In genomic region chr3:82902757-82903612, GRCm38 (mm10) we compare ENCODE assay signal across 8 mouse cellular contexts. TPM values are rescaled to one million over a fixed set of nuclear protein-coding genes. Genes with fewer than 3 reads are reported as not detected.
DNase-seq lines count a peak whose midpoint lies in the region; ATAC-seq and TF ChIP-seq lines count a peak whose summit lies in the region.

No protein-coding gene starts in this region.

- no peak for TF ChIP-seq CTCF in kidney, postnatal 0 days (IDR thresholded peaks at IDR 0.05; ENCODE audit: low read depth)
- TF ChIP-seq CTCF in kidney, adult 2 months (conservative IDR thresholded peaks at IDR 0.05; ENCODE audit: insufficient read depth, insufficient read length, low read depth, low read length), result no peak

- H3K4me1 ChIP-seq in kidney, postnatal 0 days (replicated peaks; ENCODE audit: insufficient read depth, low read length), result 0 out of 2 replicates have a peak, but pooled peaks cover 5% of the 10 kb centered on the region
- 0 out of 2 replicates have a peak, but pooled peaks cover 3% of the 10 kb centered on the region for H3K4me1 ChIP-seq in kidney, adult 2 months (ENCODE audit: control insufficient read depth, insufficient read depth, low read length)
- peaks cover 3% of the 10 kb centered on the region for H3K4me1 ChIP-seq in forebrain, embryonic 11.5 days (replicated peaks; ENCODE audit: control insufficient read depth, insufficient read depth, low read length)
- H3K4me1 ChIP-seq in limb, embryonic 13.5 days, result peaks cover 16% of the 10 kb centered on the region
- peaks cover 16% of the 10 kb centered on the region for H3K4me1 ChIP-seq in neural tube, embryonic 15.5 days

- peak overlapping the region; percentile 30 for H3K4me3 ChIP-seq in kidney, postnatal 0 days (replicated peaks; ENCODE audit: low read depth, low read length)
- H3K4me3 ChIP-seq in kidney, adult 2 months (ENCODE audit: insufficient read depth, low read depth, low read length), result no peak overlapping the region
- H3K4me3 ChIP-seq in forebrain, embryonic 11.5 days (ENCODE audit: low read depth, low read length), result peak overlapping the region; percentile 45
- H3K4me3 ChIP-seq in limb, embryonic 13.5 days, result peak overlapping the region; percentile 47
- H3K4me3 ChIP-seq in neural tube, embryonic 15.5 days (replicated peaks), result peak overlapping the region; percentile 53

- no peak overlapping the region for H3K9ac ChIP-seq in kidney, postnatal 0 days (ENCODE audit: low read depth, low read length)
- no peak overlapping the region for H3K9ac ChIP-seq in forebrain, embryonic 11.5 days (ENCODE audit: low read length)
- H3K9ac ChIP-seq in limb, embryonic 13.5 days, result no peak overlapping the region
- H3K9ac ChIP-seq in neural tube, embryonic 15.5 days (replicated peaks), result no peak overlapping the region

- H3K9me3 ChIP-seq in kidney, postnatal 0 days (replicated peaks; ENCODE audit: low read length), result no peaks in the 10 kb centered on the region
- H3K9me3 ChIP-seq in forebrain, embryonic 11.5 days (ENCODE audit: control insufficient read depth, low read length), result no peaks in the 10 kb centered on the region
- no peaks in the 10 kb centered on the region for H3K9me3 ChIP-seq in limb, embryonic 13.5 days
- H3K9me3 ChIP-seq in neural tube, embryonic 15.5 days (replicated peaks), result no peaks in the 10 kb centered on the region

- no peak overlapping the region for H3K27ac ChIP-seq in kidney, postnatal 0 days
- no peak overlapping the region for H3K27ac ChIP-seq in kidney, adult 2 months (ENCODE audit: insufficient read depth, low read depth, low read length)
- H3K27ac ChIP-seq in forebrain, embryonic 11.5 days (ENCODE audit: low read depth, low read length), result no peak overlapping the region
- no peak overlapping the region for H3K27ac ChIP-seq in limb, embryonic 13.5 days
- H3K27ac ChIP-seq in neural tube, embryonic 15.5 days (replicated peaks), result no peak overlapping the region

- no peak for DNase-seq in kidney, postnatal 0 days (ENCODE audit: low spot score)
- no peak for DNase-seq in kidney, adult 2 months
- DNase-seq in forebrain, embryonic 11.5 days (ENCODE audit: low spot score), result no peak
- DNase-seq in ovary, postnatal 10 days (ENCODE audit: low spot score), result no peak
- no peak for DNase-seq in frontal cortex, adult 2 months (ENCODE audit: extremely low spot score in 1 of 2, low spot score in 1 of 2)
- DNase-seq in kidney, adult 9 months, result no peak

- no peaks in the 10 kb centered on the region for H3K36me3 ChIP-seq in kidney, postnatal 0 days (ENCODE audit: insufficient read depth, low read length)
- no peaks in the 10 kb centered on the region for H3K36me3 ChIP-seq in kidney, adult 2 months (ENCODE audit: control insufficient read depth, insufficient read depth, low read length)
- H3K36me3 ChIP-seq in forebrain, embryonic 11.5 days (ENCODE audit: control insufficient read depth, insufficient read depth, low read length), result no peaks in the 10 kb centered on the region
- H3K36me3 ChIP-seq in limb, embryonic 13.5 days, result no peaks in the 10 kb centered on the region
- H3K36me3 ChIP-seq in neural tube, embryonic 15.5 days, result no peaks in the 10 kb centered on the region

- no peak for ATAC-seq in kidney, postnatal 0 days (replicated peaks; ENCODE audit: low FRiP score, low read depth)
- no peak for ATAC-seq in forebrain, embryonic 11.5 days (replicated peaks; ENCODE audit: low FRiP score)
- ATAC-seq in limb, embryonic 13.5 days (ENCODE audit: low FRiP score, low read depth), result no peak
- ATAC-seq in neural tube, embryonic 15.5 days (ENCODE audit: low FRiP score), result 0 out of 2 replicates have a peak, but pooled peaks have one; percentile 8

- H3K4me2 ChIP-seq in kidney, postnatal 0 days (ENCODE audit: low read length), result peak overlapping the region; percentile 67
- H3K4me2 ChIP-seq in forebrain, embryonic 11.5 days (ENCODE audit: low read depth, low read length, severe bottlenecking), result peak overlapping the region; percentile 78
- peak overlapping the region; percentile 87 for H3K4me2 ChIP-seq in limb, embryonic 13.5 days (replicated peaks)
- peak overlapping the region; percentile 99 for H3K4me2 ChIP-seq in neural tube, embryonic 15.5 days

- peaks cover 18% of the 10 kb centered on the region for H3K27me3 ChIP-seq in kidney, postnatal 0 days (ENCODE audit: insufficient read depth, low read length)
- no peaks in the 10 kb centered on the region for H3K27me3 ChIP-seq in kidney, adult 2 months (replicated peaks; ENCODE audit: control insufficient read depth, insufficient read depth, low read length)
- H3K27me3 ChIP-seq in forebrain, embryonic 11.5 days (ENCODE audit: control insufficient read depth, insufficient read depth, low read length), result peaks cover 20% of the 10 kb centered on the region
- peaks cover 39% of the 10 kb centered on the region for H3K27me3 ChIP-seq in limb, embryonic 13.5 days
- H3K27me3 ChIP-seq in neural tube, embryonic 15.5 days (replicated peaks), result peaks cover 27% of the 10 kb centered on the region

- TF ChIP-seq POLR2A in kidney, adult 2 months (IDR thresholded peaks at IDR 0.05; ENCODE audit: low read depth, low read length), result no peak

- 19% methylated on average over 20 of the region's 20 CpGs for WGBS in kidney, postnatal 0 days
- 21% methylated on average over 20 of the region's 20 CpGs for WGBS in kidney, adult 2 months
- WGBS in forebrain, embryonic 11.5 days, result 25% methylated on average over 20 of the region's 20 CpGs
- 20% methylated on average over 20 of the region's 20 CpGs for WGBS in limb, embryonic 13.5 days
- 22% methylated on average over 20 of the region's 20 CpGs for WGBS in neural tube, embryonic 15.5 days

RNA-seq across cellular contexts. Expression of gene Lrat, which starts 0.8 kb away (rescaled TPM):
- polyA plus RNA-seq in kidney, postnatal 0 days (2015; fragmentation: Nextera tagmentation; extraction: Ambion mirVana), result 0.09 and 0.11 TPM in 2 replicates
- 0.94 and 1.4 TPM in 2 replicates for polyA plus RNA-seq in kidney, adult 2 months (2012; rRNA removed)
- not detected in 2 replicates for polyA plus RNA-seq in forebrain, embryonic 11.5 days (2014; fragmentation: Nextera tagmentation; extraction: Ambion mirVana)
- polyA plus RNA-seq in limb, embryonic 13.5 days (2015; fragmentation: Nextera tagmentation; extraction: Ambion mirVana), result 0.40 and 0.62 TPM in 2 replicates
- 0.23 and 0.32 TPM in 2 replicates for polyA plus RNA-seq in neural tube, embryonic 15.5 days (2015; fragmentation: Nextera tagmentation; extraction: Ambion mirVana)
- 0.13 and 0.20 TPM in 2 replicates for polyA plus RNA-seq in frontal cortex, adult 2 months (2012; rRNA removed)

RNA-seq across cellular contexts. Expression of gene Rbm46, which starts 26.7 kb away (rescaled TPM):
- 2.3 and 2.5 TPM in 2 replicates for polyA plus RNA-seq in kidney, postnatal 0 days (2015; fragmentation: Nextera tagmentation; extraction: Ambion mirVana)
- polyA plus RNA-seq in kidney, adult 2 months (2012; rRNA removed), result 0.03 and 0.07 TPM in 2 replicates
- 2.5 TPM in 2 replicates for polyA plus RNA-seq in forebrain, embryonic 11.5 days (2014; fragmentation: Nextera tagmentation; extraction: Ambion mirVana)
- polyA plus RNA-seq in limb, embryonic 13.5 days (2015; fragmentation: Nextera tagmentation; extraction: Ambion mirVana), result 5.5 and 6.4 TPM in 2 replicates
- 2.0 and 2.2 TPM in 2 replicates for polyA plus RNA-seq in neural tube, embryonic 15.5 days (2015; fragmentation: Nextera tagmentation; extraction: Ambion mirVana)
- polyA plus RNA-seq in frontal cortex, adult 2 months (2012; rRNA removed), result 0.50 and 1.0 TPM in 2 replicates
